Mouse (Mus musculus) cortical plate, adult 2 months (tissue): ENCODE data around the gene Clic4. TPM values are rescaled to one million over a fixed set of nuclear protein-coding genes. Genes with fewer than 3 reads are reported as not detected.

ENCODE experiments used
- H3K27ac ChIP-seq: fragments of 200-500 bp; 2 replicates; pipeline ENCODE4 v1.5.1; 2012; ENCODE audit warnings: low read length, control low read depth, inconsistent platforms; ENCODE audit not compliant: insufficient read depth
- H3K4me1 ChIP-seq: fragments of 200-500 bp; 2 replicates; pipeline ENCODE4 v1.6.1; 2011; ENCODE audit warnings: low read length; ENCODE audit not compliant: control insufficient read depth, insufficient read depth
- H3K4me3 ChIP-seq: fragments of 200-500 bp; 2 replicates; pipeline ENCODE4 v1.5.1; 2011; ENCODE audit warnings: mild to moderate bottlenecking, low read length, control low read depth; ENCODE audit not compliant: insufficient read depth
- CTCF ChIP-seq: fragments of 200-500 bp; IDR thresholded peaks from 2 replicates; pipeline ENCODE4 v1.5.1; 2011; ENCODE audit warnings: mild to moderate bottlenecking, control low read depth, low read length; ENCODE audit not compliant: insufficient read depth; ENCODE audit errors: extremely low read depth
- POLR2A ChIP-seq: fragments of 200-500 bp; IDR thresholded peaks from 2 replicates; pipeline ENCODE4 v1.6.1; 2011; ENCODE audit warnings: mild to moderate bottlenecking, low read length, control low read depth; ENCODE audit not compliant: insufficient read depth; ENCODE audit errors: extremely low read depth
- polyA plus RNA-seq: library from polyadenylated mRNA; depleted of rRNA; stranded (reverse); fragments of >200 nt; gene quantifications from 2 replicates; pipeline ENCODE4 v1.2.3, GENCODE M21; 2012

The Clic4 gene
- polyA plus RNA-seq, 1 experiment: 65.8 TPM

GRCm38 (mm10) chr4:135253239-135254039 lies 19.2 kb downstream of the Clic4 start:
- H3K27ac ChIP-seq: no peak overlapping the region
- no peak for TF ChIP-seq CTCF
- no peak overlapping the region for H3K4me3 ChIP-seq
- H3K4me1 ChIP-seq: no peaks in the 10 kb centered on the region; the same call in 1 of the 2 replicates

GRCm38 (mm10) chr4:135251801-135252200 lies 20.8 kb downstream of the Clic4 start:
- Histone ChIP-seq H3K27ac (no peak overlapping the region), H3K4me1 (no peaks in the 10 kb centered on the region), H3K4me3 (no peak overlapping the region)
- TF ChIP-seq POLR2A (no peak), CTCF (no peak)

GRCm38 (mm10) chr4:135248250-135249018 lies 24.2 kb downstream of the Clic4 start:
- H3K4me3 ChIP-seq: no peak overlapping the region
- no peaks in the 10 kb centered on the region for H3K4me1 ChIP-seq
- TF ChIP-seq CTCF (no peak), POLR2A (no peak)
- H3K27ac ChIP-seq: no peak overlapping the region

GRCm38 (mm10) chr4:135246866-135247756 lies 25.5 kb downstream of the Clic4 start:
- no peak for TF ChIP-seq CTCF
- no peak for TF ChIP-seq POLR2A
- Histone ChIP-seq H3K27ac (no peak overlapping the region), H3K4me3 (no peak overlapping the region), H3K4me1 (no peaks in the 10 kb centered on the region)

- Histone ChIP-seq H3K4me1 (no peaks in the 10 kb centered on the region), H3K27ac (no peak overlapping the region), H3K4me3 (no peak overlapping the region)
- TF ChIP-seq CTCF: no peak
Measured at GRCm38 (mm10) chr4:135246444-135246843, 26.2 kb downstream of the Clic4 start.

- Histone ChIP-seq H3K4me1 (no peaks in the 10 kb centered on the region), H3K4me3 (no peak overlapping the region), H3K27ac (no peak overlapping the region)
- TF ChIP-seq POLR2A (no peak), CTCF (no peak)
Measured at GRCm38 (mm10) chr4:135245841-135246240, 26.8 kb downstream of the Clic4 start.

- no peak overlapping the region for H3K4me3 ChIP-seq
- TF ChIP-seq CTCF: no peak
- no peak for TF ChIP-seq POLR2A
- H3K4me1 ChIP-seq: no peaks in the 10 kb centered on the region
- no peak overlapping the region for H3K27ac ChIP-seq
Measured at GRCm38 (mm10) chr4:135244335-135244734, 28.3 kb downstream of the Clic4 start.

- Histone ChIP-seq H3K4me1 (no peaks in the 10 kb centered on the region), H3K27ac (no peak overlapping the region), H3K4me3 (no peak overlapping the region)
- TF ChIP-seq CTCF (no peak), POLR2A (no peak)
Measured at GRCm38 (mm10) chr4:135242913-135243541, 29.6 kb downstream of the Clic4 start.

- H3K4me1 ChIP-seq: no peaks in the 10 kb centered on the region
- TF ChIP-seq CTCF: no peak
- TF ChIP-seq POLR2A: no peak
- H3K27ac ChIP-seq: no peak overlapping the region
- no peak overlapping the region for H3K4me3 ChIP-seq
Measured at GRCm38 (mm10) chr4:135242383-135242782, 30.2 kb downstream of the Clic4 start.
